Mouse (Mus musculus) heart, postnatal 4 days (tissue): ENCODE results near the gene Gm37240. TPM values are rescaled to one million over a fixed set of nuclear protein-coding genes. Genes with fewer than 3 reads are reported as not detected.

Source experiments
- DNase-seq: peaks from one replicate; pipeline ENCODE4 v3.0.0; 2021
- total RNA-seq, 2 experiments: library from RNA; stranded (reverse); gene quantifications; 2 replicates each; pipeline ENCODE4 v1.2.3; 2021

Gm37240 gene
- total RNA-seq, 2 experiments from 2014 or later, result 19.6 to 20.6 TPM

GRCm38 (mm10) chr3:85878911-85879310 lies 8.4 kb downstream of the Gm37240 start:
- DNase-seq, result peak; percentile 21

- DNase-seq, result no peak
Measured at GRCm38 (mm10) chr3:85863996-85864395, 23.3 kb downstream of the Gm37240 start.

GRCm38 (mm10) chr3:85862886-85863285 lies 24.4 kb downstream of the Gm37240 start:
- DNase-seq, result no peak

DNA sequence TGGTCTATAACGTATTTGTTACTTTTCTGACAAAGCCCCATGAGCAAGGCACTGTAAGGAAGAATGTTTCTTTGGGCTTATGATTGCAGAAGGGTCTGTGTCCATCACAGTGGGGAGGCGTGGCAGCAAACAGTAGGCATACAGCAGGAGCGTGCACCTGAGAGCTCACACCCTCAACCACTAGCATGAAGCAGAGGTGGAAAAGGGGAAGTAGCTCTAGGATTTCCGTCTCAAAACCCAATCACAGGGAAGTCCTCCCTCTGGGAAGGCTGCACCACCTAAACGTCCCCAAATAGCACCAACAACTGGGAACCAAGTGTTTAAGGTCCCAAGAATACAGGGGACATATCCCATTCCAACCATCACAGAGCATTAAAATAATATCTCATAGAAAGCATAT lies 26.3 kb downstream of the Gm37240 start:
- DNase-seq, result no peak

- no peak for DNase-seq
Measured at GRCm38 (mm10) chr3:85859311-85859710, 28.0 kb downstream of the Gm37240 start.

DNA sequence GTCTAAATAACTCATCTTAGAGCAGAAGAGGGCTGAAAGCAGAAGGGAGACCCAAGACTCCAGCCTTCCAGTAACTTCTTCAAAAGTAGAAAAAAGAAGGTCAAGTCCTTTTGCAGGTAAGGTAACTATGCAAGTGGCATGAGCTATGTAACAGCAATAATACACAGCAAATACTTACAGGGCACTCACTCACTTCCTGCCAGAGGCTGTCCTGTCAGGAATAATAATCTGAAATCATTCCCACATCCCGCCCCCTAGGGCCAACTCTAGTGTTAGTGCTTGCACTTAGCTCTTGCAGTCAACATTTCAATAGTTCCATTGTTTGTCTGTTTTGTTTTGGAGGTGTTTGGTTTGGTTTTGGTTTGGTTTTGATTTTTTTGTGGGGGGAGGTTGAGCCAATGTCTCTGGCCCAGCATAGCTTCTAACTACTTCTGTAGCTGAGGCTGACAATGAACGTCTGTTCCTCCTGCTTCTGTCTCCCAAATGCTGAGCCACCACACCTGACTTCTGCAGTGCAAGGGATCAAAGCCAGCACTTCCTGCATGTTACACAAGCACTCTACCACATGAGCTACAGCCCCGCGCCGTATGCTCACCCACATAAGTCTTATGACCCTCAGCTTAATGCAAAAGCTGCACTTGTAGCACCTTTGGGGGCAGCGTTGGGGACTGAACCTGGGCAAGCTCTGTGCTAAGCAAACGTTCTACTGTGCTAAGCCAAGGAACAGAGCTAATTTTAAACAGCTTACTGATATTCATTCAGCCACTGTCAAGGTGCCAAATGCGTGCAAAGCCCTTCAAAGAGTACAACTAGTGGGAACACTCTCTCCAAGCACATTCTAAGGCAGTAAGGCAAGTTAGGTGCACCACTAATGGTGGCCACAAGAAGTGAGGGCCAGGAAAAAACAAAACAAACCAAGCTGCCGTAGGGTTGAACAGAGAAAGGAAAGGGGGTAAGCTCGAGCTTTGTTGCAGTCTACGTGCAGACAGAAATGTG lies 28.9 kb downstream of the Gm37240 start:
- DNase-seq, result peak; percentile 72

- DNase-seq, result no peak
Measured at GRCm38 (mm10) chr3:85857083-85857482, 30.2 kb downstream of the Gm37240 start.

DNA sequence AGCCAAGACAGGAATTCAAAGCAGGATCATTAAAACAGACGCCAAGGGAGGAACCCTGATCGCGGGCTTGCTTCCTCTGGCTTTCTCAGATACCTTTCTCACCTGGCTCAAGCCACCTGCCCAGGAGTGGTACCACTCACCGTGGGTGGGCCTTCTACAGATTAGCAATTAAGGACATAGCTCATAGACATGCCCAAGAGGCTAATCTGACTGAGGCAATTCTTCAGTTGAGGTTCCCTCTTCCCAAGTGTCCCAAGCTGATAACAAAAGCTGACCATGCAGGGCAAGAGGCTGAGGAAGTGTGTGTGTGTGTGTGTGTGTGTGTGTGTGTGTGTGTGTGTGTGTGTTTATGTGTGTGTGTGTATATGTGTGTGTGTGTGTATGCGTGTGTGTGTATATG lies 31.4 kb downstream of the Gm37240 start:
- no peak for DNase-seq

- DNase-seq, result no peak
Measured at GRCm38 (mm10) chr3:85855043-85855442, 32.3 kb downstream of the Gm37240 start.

DNA sequence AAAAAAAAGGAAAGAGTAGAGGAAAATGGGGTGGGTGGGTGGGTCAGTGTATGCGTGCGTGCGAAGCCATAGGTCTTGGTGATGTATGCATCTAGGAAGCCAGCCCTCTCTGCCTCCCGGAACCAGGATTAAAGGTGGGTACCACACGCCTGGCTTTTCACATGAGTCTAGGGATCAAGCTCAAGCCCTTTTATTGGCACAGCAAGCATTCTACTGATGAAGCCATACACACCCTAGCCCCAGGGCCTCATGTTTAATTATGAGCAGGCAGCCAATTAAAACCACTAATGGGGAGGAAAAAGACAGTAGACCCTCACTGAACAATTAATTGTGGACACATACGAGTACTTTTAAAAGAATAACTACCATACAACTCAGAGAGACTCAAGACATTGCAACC lies 33.2 kb downstream of the Gm37240 start:
- DNase-seq, result no peak

DNA sequence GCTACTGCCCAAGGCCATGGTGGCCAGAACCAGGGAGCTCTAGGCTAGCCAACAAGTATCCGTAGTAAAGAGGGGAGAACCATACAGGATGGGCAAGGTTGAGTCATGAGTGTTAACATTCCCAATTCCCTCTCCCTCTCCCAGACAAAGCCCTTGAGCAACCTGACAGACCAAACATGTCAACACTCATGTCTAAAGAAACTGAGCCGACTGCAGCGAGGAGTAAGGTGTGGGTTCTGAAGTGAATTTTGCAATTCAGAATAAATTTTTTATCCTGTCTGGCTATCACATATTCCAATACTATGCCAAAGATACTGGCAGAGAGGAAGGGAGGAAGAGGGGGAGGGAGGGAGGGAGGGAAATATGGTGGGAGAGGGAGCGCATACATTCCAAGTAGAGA lies 33.6 kb downstream of the Gm37240 start:
- DNase-seq, result no peak

DNA sequence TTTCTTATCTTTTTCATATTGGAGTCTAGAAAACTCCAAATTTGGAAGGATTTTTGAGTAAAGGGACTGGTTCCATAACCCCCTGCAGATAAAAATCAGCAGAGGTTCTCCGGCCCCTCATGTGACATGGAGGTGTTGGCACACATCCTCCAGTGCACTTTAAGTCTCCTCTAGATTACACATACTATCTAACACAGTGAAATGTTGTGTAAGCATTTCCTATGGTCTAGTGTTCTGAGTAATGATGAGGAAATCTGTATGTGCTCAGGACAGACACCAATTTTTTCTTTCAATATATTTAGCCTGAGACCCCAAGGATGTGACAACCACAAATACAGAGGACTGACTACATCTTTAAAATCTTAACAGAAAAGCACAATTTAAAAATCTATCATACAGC lies 37.2 kb downstream of the Gm37240 start:
- DNase-seq, result no peak

- DNase-seq, result no peak
Measured at GRCm38 (mm10) chr3:85846316-85846715, 41.0 kb downstream of the Gm37240 start.

- DNase-seq, result no peak
Measured at GRCm38 (mm10) chr3:85845341-85845740, 42.0 kb downstream of the Gm37240 start.

DNA sequence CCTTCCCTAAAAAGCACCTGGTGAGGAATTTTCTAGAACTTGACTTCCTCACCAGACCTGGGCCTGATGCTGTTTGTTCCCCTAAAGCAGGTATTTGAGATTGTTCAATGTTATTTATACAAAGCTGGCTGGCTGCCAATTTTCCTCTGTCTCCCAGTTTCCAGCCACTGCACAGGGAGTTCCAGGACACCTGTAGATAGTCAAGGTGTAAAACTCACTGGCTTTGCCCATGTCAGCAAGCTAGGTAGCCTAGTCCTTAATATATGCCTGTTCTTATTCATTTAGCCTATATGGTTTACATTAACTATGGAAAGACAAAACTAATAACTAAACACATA lies 44.5 kb downstream of the Gm37240 start:
- peak; percentile 33 for DNase-seq

DNA sequence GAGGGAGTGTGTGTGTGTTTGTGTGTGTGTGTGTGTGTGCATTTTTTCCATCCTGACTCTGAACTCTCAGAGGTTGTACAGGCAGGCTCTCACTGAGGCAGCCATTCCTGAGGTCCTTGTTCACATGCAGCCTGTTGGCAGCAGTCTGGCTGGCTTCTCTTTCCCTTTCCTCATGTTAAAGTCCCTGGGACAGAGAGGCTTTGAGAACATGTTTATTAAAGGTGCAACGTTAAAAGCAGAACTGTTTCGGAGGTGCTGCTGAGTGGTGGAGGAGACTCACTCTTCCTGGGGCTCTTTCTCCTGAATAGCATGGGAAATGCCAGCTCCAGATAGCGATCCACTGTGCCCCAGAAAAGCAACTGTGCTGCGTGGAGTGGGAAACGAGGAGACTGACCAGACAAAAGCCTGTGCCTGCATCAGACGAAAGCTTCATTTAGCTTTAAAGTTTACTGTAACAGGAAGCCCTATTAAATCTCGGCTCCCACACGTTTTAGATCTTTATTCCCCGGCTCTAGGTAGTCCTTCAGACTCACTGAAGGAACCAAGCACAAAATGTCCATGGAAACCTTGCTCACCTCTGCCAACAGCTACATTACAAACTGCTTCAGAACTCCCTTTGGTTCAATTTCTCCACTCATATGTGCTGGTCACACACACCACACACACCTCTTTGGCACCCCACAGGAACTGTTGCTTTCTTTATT lies 45.0 kb downstream of the Gm37240 start:
- DNase-seq, result no peak

- DNase-seq, result no peak
Measured at GRCm38 (mm10) chr3:85841454-85842176, 45.7 kb downstream of the Gm37240 start.

GRCm38 (mm10) chr3:85833627-85834026 lies 53.7 kb downstream of the Gm37240 start:
- no peak for DNase-seq

- DNase-seq, result no peak
Measured at GRCm38 (mm10) chr3:85832490-85833155, 54.7 kb downstream of the Gm37240 start.

- DNase-seq, result no peak
Measured at GRCm38 (mm10) chr3:85831785-85832184, 55.5 kb downstream of the Gm37240 start.

- DNase-seq, result no peak
Measured at GRCm38 (mm10) chr3:85829047-85829446, 58.3 kb downstream of the Gm37240 start.

GRCm38 (mm10) chr3:85827815-85828214 lies 59.5 kb downstream of the Gm37240 start:
- no peak for DNase-seq
